ENCODE assay signal across 12 mouse cellular contexts in genomic region chr2:166655308-166655707, GRCm38 (mm10). TPM values are rescaled to one million over a fixed set of nuclear protein-coding genes. Genes with fewer than 3 reads are reported as not detected.
DNase-seq lines count a peak whose midpoint lies in the region; ATAC-seq and TF ChIP-seq lines count a peak whose summit lies in the region.
"Had no signal": no experiment of that assay in that cellular context is flagged by ENCODE, and none has a peak within 500 bp of the region (broad histone marks: within the 10 kb centered on the region; RNA-seq: fewer than 3 reads in every experiment).

No protein-coding gene starts in this region.

- peaks cover 51% of the 10 kb centered on the region for H3K4me1 ChIP-seq in neural tube, embryonic 11.5 days (ENCODE audit: control insufficient read depth, insufficient read depth, low read length)
- H3K4me1 ChIP-seq in forebrain, embryonic 12.5 days: peaks cover 68% of the 10 kb centered on the region
- H3K4me1 ChIP-seq in liver, embryonic 13.5 days (replicated peaks): peaks cover 67% of the 10 kb centered on the region
- H3K4me1 ChIP-seq in stomach, postnatal 0 days (replicated peaks; ENCODE audit: control insufficient read depth, insufficient read depth): no peaks in the 10 kb centered on the region
- H3K4me1 ChIP-seq in heart, embryonic 11.5 days (ENCODE audit: control insufficient read depth, insufficient read depth, low read length): peaks cover 28% of the 10 kb centered on the region

- no peaks in the 10 kb centered on the region for H3K9me3 ChIP-seq in neural tube, embryonic 11.5 days (ENCODE audit: control insufficient read depth, low read length)
- H3K9me3 ChIP-seq in forebrain, embryonic 12.5 days: no peaks in the 10 kb centered on the region
- no peaks in the 10 kb centered on the region for H3K9me3 ChIP-seq in liver, embryonic 13.5 days (replicated peaks)
- H3K9me3 ChIP-seq in stomach, postnatal 0 days (ENCODE audit: control insufficient read depth, low read length): no peaks in the 10 kb centered on the region
- no peaks in the 10 kb centered on the region for H3K9me3 ChIP-seq in heart, embryonic 11.5 days (replicated peaks; ENCODE audit: control insufficient read depth, low read length)
- H3K9me3 ChIP-seq: neural tube, embryonic 12.5 days had no signal

- no peak for ATAC-seq in neural tube, embryonic 11.5 days (ENCODE audit: insufficient read depth, low FRiP score, low TSS enrichment)
- ATAC-seq in forebrain, embryonic 12.5 days (ENCODE audit: low FRiP score): no peak
- ATAC-seq in liver, embryonic 13.5 days (ENCODE audit: low read depth): no peak
- peak; percentile 21; the same call in 1 of the 2 replicates for ATAC-seq in stomach, postnatal 0 days (ENCODE audit: low FRiP score, low TSS enrichment)
- ATAC-seq in heart, embryonic 11.5 days (replicated peaks; ENCODE audit: insufficient number of reproducible peaks, low FRiP score, low TSS enrichment): no peak

- no peak for TF ChIP-seq CTCF in stomach, postnatal 0 days (IDR thresholded peaks at IDR 0.05; ENCODE audit: low read depth)

- no peak overlapping the region for H3K9ac ChIP-seq in neural tube, embryonic 11.5 days (ENCODE audit: low read length)
- no peak overlapping the region for H3K9ac ChIP-seq in forebrain, embryonic 12.5 days
- H3K9ac ChIP-seq in liver, embryonic 13.5 days: no peak overlapping the region
- H3K9ac ChIP-seq in stomach, postnatal 0 days (ENCODE audit: low read length): no peak overlapping the region
- H3K9ac ChIP-seq in heart, embryonic 11.5 days (ENCODE audit: low read depth, low read length): no peak overlapping the region
- H3K9ac ChIP-seq: neural tube, embryonic 12.5 days had no signal

- DNase-seq in neural tube, embryonic 11.5 days (ENCODE audit: low spot score): no peak
- no peak for DNase-seq in neural tube, embryonic 10.5 days (ENCODE audit: extremely low spot score, low spot score)
- DNase-seq in liver, embryonic 13.5 days: no peak
- DNase-seq in stomach, postnatal 0 days (ENCODE audit: low spot score): no peak
- DNase-seq in frontal cortex, postnatal 25 days (ENCODE audit: low spot score in 2 of 2): no peak
- DNase-seq: kidney, postnatal 10 days; left cerebral cortex, postnatal 4 days; lung, postnatal 10 days; right cerebral cortex, postnatal 4 days had no signal

- TF ChIP-seq EP300 in stomach, postnatal 0 days (optimal IDR thresholded peaks at IDR 0.05): no peak

- H3K27me3 ChIP-seq in neural tube, embryonic 11.5 days (ENCODE audit: control insufficient read depth, insufficient read depth, low read length): no peaks in the 10 kb centered on the region
- H3K27me3 ChIP-seq in forebrain, embryonic 12.5 days: no peaks in the 10 kb centered on the region
- H3K27me3 ChIP-seq in liver, embryonic 13.5 days: no peaks in the 10 kb centered on the region
- H3K27me3 ChIP-seq in stomach, postnatal 0 days (ENCODE audit: control insufficient read depth, insufficient read depth, low read length): no peaks in the 10 kb centered on the region
- no peaks in the 10 kb centered on the region for H3K27me3 ChIP-seq in heart, embryonic 11.5 days (ENCODE audit: control insufficient read depth, insufficient read depth, low read length)
- H3K27me3 ChIP-seq: neural tube, embryonic 12.5 days had no signal

- no peak overlapping the region for H3K4me3 ChIP-seq in neural tube, embryonic 11.5 days (ENCODE audit: low read depth, low read length)
- no peak overlapping the region for H3K4me3 ChIP-seq in forebrain, embryonic 12.5 days (replicated peaks)
- no peak overlapping the region for H3K4me3 ChIP-seq in liver, embryonic 13.5 days (replicated peaks)
- no peak overlapping the region for H3K4me3 ChIP-seq in stomach, postnatal 0 days (ENCODE audit: low read depth, low read length)
- H3K4me3 ChIP-seq in heart, embryonic 11.5 days (ENCODE audit: low read depth, low read length): no peak overlapping the region
- H3K4me3 ChIP-seq: neural tube, embryonic 12.5 days had no signal

- peak overlapping the region; percentile 89; the same call in 1 of the 2 replicates for H3K27ac ChIP-seq in neural tube, embryonic 11.5 days (ENCODE audit: low read depth, low read length)
- peak overlapping the region; percentile 77; the same call in 1 of the 2 replicates for H3K27ac ChIP-seq in forebrain, embryonic 12.5 days
- H3K27ac ChIP-seq in liver, embryonic 13.5 days: peak overlapping the region; percentile 62; the same call in 1 of the 2 replicates
- H3K27ac ChIP-seq in stomach, postnatal 0 days (replicated peaks): 0 out of 2 replicates have a peak overlapping the region, but pooled peaks have one; percentile 61
- H3K27ac ChIP-seq in heart, embryonic 11.5 days (ENCODE audit: low read depth, low read length): no peak overlapping the region
- H3K27ac ChIP-seq: neural tube, embryonic 12.5 days had no signal

- H3K36me3 ChIP-seq in neural tube, embryonic 11.5 days (ENCODE audit: control insufficient read depth, insufficient read depth, low read length): no peaks in the 10 kb centered on the region
- H3K36me3 ChIP-seq in forebrain, embryonic 12.5 days (replicated peaks): no peaks in the 10 kb centered on the region
- no peaks in the 10 kb centered on the region for H3K36me3 ChIP-seq in liver, embryonic 13.5 days
- no peaks in the 10 kb centered on the region for H3K36me3 ChIP-seq in stomach, postnatal 0 days (ENCODE audit: control insufficient read depth, insufficient read depth, low read length)
- H3K36me3 ChIP-seq in heart, embryonic 11.5 days (ENCODE audit: control insufficient read depth, insufficient read depth, low read length): no peaks in the 10 kb centered on the region
- H3K36me3 ChIP-seq: neural tube, embryonic 12.5 days had no signal

- no peak overlapping the region for H3K4me2 ChIP-seq in neural tube, embryonic 11.5 days (ENCODE audit: low read depth)
- no peak overlapping the region for H3K4me2 ChIP-seq in forebrain, embryonic 12.5 days
- no peak overlapping the region for H3K4me2 ChIP-seq in liver, embryonic 13.5 days
- H3K4me2 ChIP-seq in stomach, postnatal 0 days (replicated peaks; ENCODE audit: low read depth): no peak overlapping the region
- H3K4me2 ChIP-seq in heart, embryonic 11.5 days: no peak overlapping the region; the same call in 1 of the 2 replicates

- WGBS in neural tube, embryonic 11.5 days: 88% methylated on average over 4 of the region's 4 CpGs
- WGBS in forebrain, embryonic 12.5 days: 91% methylated on average over 4 of the region's 4 CpGs
- WGBS in liver, embryonic 13.5 days (ENCODE audit: insufficient replicate concordance): 79% methylated on average over 4 of the region's 4 CpGs
- WGBS in stomach, postnatal 0 days: 78% methylated on average over 4 of the region's 4 CpGs
- 75% methylated on average over 4 of the region's 4 CpGs for WGBS in heart, embryonic 11.5 days (ENCODE audit: insufficient replicate concordance)

RNA-seq across cellular contexts. Expression of gene Prex1, which starts 58.3 kb away (rescaled TPM):
- 28.9 and 31.9 TPM in 2 replicates for polyA plus RNA-seq in neural tube, embryonic 11.5 days (2014; fragmentation: Nextera tagmentation; extraction: Ambion mirVana)
- polyA plus RNA-seq in forebrain, embryonic 12.5 days (2016; fragmentation: Nextera tagmentation; extraction: Ambion mirVana): 29.9 and 30.7 TPM in 2 replicates
- polyA plus RNA-seq in liver, embryonic 13.5 days (2015; fragmentation: Nextera tagmentation; extraction: Ambion mirVana): 9.1 and 9.8 TPM in 2 replicates
- polyA plus RNA-seq in stomach, postnatal 0 days (2015; fragmentation: Nextera tagmentation; extraction: Ambion mirVana): 12.0 and 12.8 TPM in 2 replicates
- polyA plus RNA-seq in heart, embryonic 11.5 days (2014; fragmentation: Nextera tagmentation; extraction: Ambion mirVana): 7.0 and 10.1 TPM in 2 replicates
